Mouse (Mus musculus) kidney, adult 18-20 months (tissue): ENCODE measurements around the gene Celf2.
A peak's percentile ranks its signal among the peaks of the same experiment; 100 is the strongest.

Experiments used
- DNase-seq: peaks from one replicate; pipeline ENCODE4 v3.0.0; 2021

Gene Celf2

GRCm38 (mm10) chr2:7260186-7260585 lies 249.2 kb downstream of the Celf2 start:
- peak; percentile 7 for DNase-seq

- DNase-seq = no peak
Measured at GRCm38 (mm10) chr2:7259616-7260015, 249.7 kb downstream of the Celf2 start.

GRCm38 (mm10) chr2:7256023-7256422 lies 253.3 kb downstream of the Celf2 start:
- no peak for DNase-seq

- no peak for DNase-seq
Measured at GRCm38 (mm10) chr2:7255386-7255785, 254.0 kb downstream of the Celf2 start.

GRCm38 (mm10) chr2:7250314-7250713 lies 259.0 kb downstream of the Celf2 start:
- DNase-seq = no peak

GRCm38 (mm10) chr2:7249002-7249401 lies 260.4 kb downstream of the Celf2 start:
- DNase-seq = no peak

GRCm38 (mm10) chr2:7245958-7246774 lies 263.2 kb downstream of the Celf2 start:
- DNase-seq = peak; percentile 21

- no peak for DNase-seq
Measured at GRCm38 (mm10) chr2:7242139-7242538, 267.2 kb downstream of the Celf2 start.

- no peak for DNase-seq
Measured at GRCm38 (mm10) chr2:7241523-7241941, 267.8 kb downstream of the Celf2 start.

GRCm38 (mm10) chr2:7237283-7237682 lies 272.1 kb downstream of the Celf2 start:
- DNase-seq = no peak

GRCm38 (mm10) chr2:7236452-7236851 lies 272.9 kb downstream of the Celf2 start:
- no peak for DNase-seq

- DNase-seq = no peak
Measured at GRCm38 (mm10) chr2:7235059-7235741, 274.2 kb downstream of the Celf2 start.

GRCm38 (mm10) chr2:7234587-7234986 lies 274.8 kb downstream of the Celf2 start:
- DNase-seq = no peak

- no peak for DNase-seq
Measured at GRCm38 (mm10) chr2:7233411-7233810, 276.0 kb downstream of the Celf2 start.

GRCm38 (mm10) chr2:7226785-7227184 lies 282.6 kb downstream of the Celf2 start:
- no peak for DNase-seq

- DNase-seq = no peak
Measured at GRCm38 (mm10) chr2:7224346-7225071, 284.9 kb downstream of the Celf2 start.

GRCm38 (mm10) chr2:7223538-7223937 lies 285.8 kb downstream of the Celf2 start:
- no peak for DNase-seq

- no peak for DNase-seq
Measured at GRCm38 (mm10) chr2:7222886-7223285, 286.5 kb downstream of the Celf2 start.

GRCm38 (mm10) chr2:7221856-7222255 lies 287.5 kb downstream of the Celf2 start:
- DNase-seq = no peak

- no peak for DNase-seq
Measured at GRCm38 (mm10) chr2:7218101-7218500, 291.3 kb downstream of the Celf2 start.

GRCm38 (mm10) chr2:7207691-7208504 lies 301.5 kb downstream of the Celf2 start:
- DNase-seq = peak; percentile 2

- DNase-seq = no peak
Measured at GRCm38 (mm10) chr2:7193413-7193812, 315.9 kb downstream of the Celf2 start.

- DNase-seq = no peak
Measured at GRCm38 (mm10) chr2:7179186-7179585, 330.2 kb downstream of the Celf2 start.
